10 mouse cellular contexts compared by ENCODE assay signal in the genomic region with DNA sequence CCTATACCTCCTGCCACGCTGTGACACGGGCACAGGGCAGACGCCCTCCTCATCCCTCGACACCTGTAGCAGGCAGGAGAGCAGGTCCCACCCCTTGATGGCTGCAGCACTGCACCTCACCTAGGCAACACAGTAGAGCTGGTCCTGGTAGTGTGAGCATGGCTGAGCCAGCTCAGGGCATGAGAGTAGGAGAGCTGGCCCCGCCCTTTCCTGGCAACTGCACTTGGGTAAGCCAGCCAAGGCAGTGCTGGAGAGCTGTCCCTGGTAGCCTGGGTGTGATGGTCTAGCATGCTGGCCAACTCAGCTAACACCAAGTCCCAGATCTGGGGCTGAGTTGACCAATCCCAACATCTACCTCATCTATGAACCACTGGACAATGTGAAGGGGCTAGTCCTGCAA. TPM values are rescaled to one million over a fixed set of nuclear protein-coding genes. Genes with fewer than 3 reads are reported as not detected.
DNase-seq lines count a peak whose midpoint lies in the region; ATAC-seq and TF ChIP-seq lines count a peak whose summit lies in the region.
"Had no signal": no experiment of that assay in that cellular context is flagged by ENCODE, and none has a peak within 500 bp of the region (broad histone marks: within the 10 kb centered on the region; RNA-seq: fewer than 3 reads in every experiment).

No protein-coding gene starts in this region.

- H3K9ac ChIP-seq in limb, embryonic 12.5 days (replicated peaks), result no peak overlapping the region
- H3K9ac ChIP-seq: heart, embryonic 13.5 days had no signal

- no peak for TF ChIP-seq POLR2A in cerebellum, adult 2 months (IDR thresholded peaks at IDR 0.05; ENCODE audit: borderline replicate concordance, insufficient read depth, low read length)

- H3K4me3 ChIP-seq in limb, embryonic 12.5 days (replicated peaks), result no peak overlapping the region
- no peak overlapping the region for H3K4me3 ChIP-seq in limb, embryonic 10.5 days
- no peak overlapping the region for H3K4me3 ChIP-seq in cerebellum, adult 2 months (replicated peaks; ENCODE audit: insufficient read depth, low read depth, low read length)
- no peak overlapping the region for H3K4me3 ChIP-seq in forebrain, embryonic 10.5 days
- H3K4me3 ChIP-seq: heart, embryonic 13.5 days had no signal

- no peak for DNase-seq in limb, embryonic 10.5 days (ENCODE audit: low spot score)
- peak; percentile 38 to 50 for DNase-seq in cerebellum, adult 2 months
- DNase-seq in heart, postnatal 14 days, result peak; percentile 46 to 59
- no peak for DNase-seq in forebrain, embryonic 10.5 days (ENCODE audit: extremely low spot score, low spot score)
- DNase-seq in thymus, postnatal 25 days, result no peak
- DNase-seq: thymus, adult 2 months had no signal

- no peaks in the 10 kb centered on the region for H3K36me3 ChIP-seq in limb, embryonic 12.5 days
- H3K36me3 ChIP-seq in limb, embryonic 10.5 days, result no peaks in the 10 kb centered on the region
- H3K36me3 ChIP-seq in forebrain, embryonic 10.5 days (replicated peaks), result no peaks in the 10 kb centered on the region
- H3K36me3 ChIP-seq: heart, embryonic 13.5 days had no signal

- no peaks in the 10 kb centered on the region for H3K27me3 ChIP-seq in limb, embryonic 12.5 days
- H3K27me3 ChIP-seq in limb, embryonic 10.5 days (ENCODE audit: low read depth, poor library complexity, severe bottlenecking), result no peaks in the 10 kb centered on the region
- H3K27me3 ChIP-seq in cerebellum, adult 2 months (ENCODE audit: control insufficient read depth, insufficient read depth, low read length), result no peaks in the 10 kb centered on the region
- H3K27me3 ChIP-seq in forebrain, embryonic 10.5 days (ENCODE audit: poor library complexity, severe bottlenecking), result no peaks in the 10 kb centered on the region
- H3K27me3 ChIP-seq: heart, embryonic 13.5 days had no signal

- no peak for TF ChIP-seq CTCF in cerebellum, adult 2 months (IDR thresholded peaks at IDR 0.05; ENCODE audit: borderline replicate concordance, insufficient read depth, low read depth, low read length)

- 89% methylated on average over 5 of the region's 5 CpGs for WGBS in limb, embryonic 12.5 days
- WGBS in limb, embryonic 10.5 days, result 90% methylated on average over 5 of the region's 5 CpGs
- WGBS in cerebellum, adult 2 months, result 81% methylated on average over 5 of the region's 5 CpGs
- whole genome bisulfite sequencing in forebrain, embryonic 10.5 days, result 89% methylated on average over 5 of the region's 5 CpGs

- H3K27ac ChIP-seq in limb, embryonic 12.5 days, result no peak overlapping the region
- H3K27ac ChIP-seq in limb, embryonic 10.5 days, result no peak overlapping the region
- no peak overlapping the region for H3K27ac ChIP-seq in cerebellum, adult 2 months (ENCODE audit: insufficient read depth, low read length)
- no peak overlapping the region for H3K27ac ChIP-seq in forebrain, embryonic 10.5 days
- H3K27ac ChIP-seq: heart, embryonic 13.5 days had no signal

- peak; percentile 59; the same call in 1 of the 2 replicates for ATAC-seq in limb, embryonic 12.5 days (ENCODE audit: insufficient number of reproducible peaks, insufficient read depth, low FRiP score, low TSS enrichment, low read depth)
- peak; percentile 52; the same call in 1 of the 2 replicates for ATAC-seq in megakaryocyte, adult 5-6 weeks (ENCODE audit: poor library complexity, severe bottlenecking)
- no peak; the same call in 1 of the 2 replicates for ATAC-seq in erythroblast, adult 5-6 weeks (replicated peaks; ENCODE audit: low FRiP score, poor library complexity, severe bottlenecking)

- H3K4me1 ChIP-seq in limb, embryonic 12.5 days (replicated peaks), result no peaks in the 10 kb centered on the region
- H3K4me1 ChIP-seq in limb, embryonic 10.5 days, result no peaks in the 10 kb centered on the region
- no peaks in the 10 kb centered on the region; the same call in 1 of the 2 replicates for H3K4me1 ChIP-seq in cerebellum, adult 2 months (ENCODE audit: control insufficient read depth, insufficient read depth, low read length)
- peaks cover 9% of the 10 kb centered on the region; the same call in 1 of the 2 replicates for H3K4me1 ChIP-seq in forebrain, embryonic 10.5 days
- H3K4me1 ChIP-seq: heart, embryonic 13.5 days had no signal

- H3K9me3 ChIP-seq in limb, embryonic 12.5 days, result no peaks in the 10 kb centered on the region
- no peaks in the 10 kb centered on the region for H3K9me3 ChIP-seq in limb, embryonic 10.5 days (replicated peaks)
- no peaks in the 10 kb centered on the region for H3K9me3 ChIP-seq in forebrain, embryonic 10.5 days
- H3K9me3 ChIP-seq: heart, embryonic 13.5 days had no signal

- H3K4me2 ChIP-seq in limb, embryonic 12.5 days, result no peak overlapping the region
- H3K4me2 ChIP-seq: heart, embryonic 13.5 days had no signal

- intact Hi-C loops in heart, postnatal 14 days (cut with DNase I), result no loop called here

RNA-seq across cellular contexts. Expression of a gene that starts 19.9 kb away (rescaled TPM):
- polyA plus RNA-seq in limb, embryonic 12.5 days (2016; fragmentation: Nextera tagmentation; extraction: Ambion mirVana), result 10.2 and 11.1 TPM in 2 replicates
- polyA plus RNA-seq in limb, embryonic 10.5 days (2016; fragmentation: Nextera tagmentation; extraction: Ambion mirVana), result 8.7 and 11.3 TPM in 2 replicates
- 18.1 and 19.6 TPM in 2 replicates for polyA plus RNA-seq in cerebellum, adult 2 months (2012; rRNA removed)
- 10 to 100 TPM; 16.9 to 19.7 TPM for total RNA-seq in heart, postnatal 14 days (2021)
- 44.5 and 51.3 TPM in 2 replicates for total RNA-seq in megakaryocyte, adult 5-6 weeks (2015)
- total RNA-seq in megakaryocyte, adult 5-6 weeks (2017), result 28.0 and 35.7 TPM in 2 replicates
- 11.0 and 11.5 TPM in 2 replicates for polyA plus RNA-seq in forebrain, embryonic 10.5 days (2016; fragmentation: Nextera tagmentation; extraction: Ambion mirVana)
- total RNA-seq in erythroblast, adult 5-6 weeks (2015; ENCODE audit: low replicate concordance), result 11.0 and 11.1 TPM in 2 replicates
- total RNA-seq in erythroblast, adult 5-6 weeks (2017; ENCODE audit: low replicate concordance), result 4.9 and 6.1 TPM in 2 replicates

Comparison
In these comparisons a context has a peak if more than half of its experiments do, and no peak if none do; other contexts are left out.
1. DNase-seq: peak in cerebellum, adult 2 months (2 of 2) and heart, postnatal 14 days (2 of 2); none in limb, embryonic 10.5 days (single experiment), forebrain, embryonic 10.5 days (single experiment) and thymus, postnatal 25 days (single experiment).